Mouse (Mus musculus) embryonic facial prominence, embryonic 10.5 days (tissue): ENCODE measurements around the gene Tmtc2. TPM values are rescaled to one million over a fixed set of nuclear protein-coding genes. Genes with fewer than 3 reads are reported as not detected.

ENCODE experiments used
- DNase-seq: peaks from one replicate; pipeline ENCODE4 v3.0.0-alpha.2; 2017; ENCODE audit warnings: low spot score
- H3K27ac ChIP-seq: fragments of 300-500 bp; sonication (generic); replicated peaks from 2 replicates; pipeline ENCODE4 v1.5.1; 2016; ENCODE audit warnings: mild to moderate bottlenecking
- H3K27me3 ChIP-seq: fragments of 300-500 bp; sonication (generic); replicated peaks from 2 replicates; pipeline ENCODE4 v1.6.1; 2016; ENCODE audit warnings: low read depth, mild to moderate bottlenecking; ENCODE audit not compliant: poor library complexity, severe bottlenecking
- H3K36me3 ChIP-seq: fragments of 300-500 bp; sonication (generic); replicated peaks from 2 replicates; pipeline ENCODE4 v1.6.1; 2016; ENCODE audit warnings: mild to moderate bottlenecking, moderate library complexity
- H3K4me1 ChIP-seq: fragments of 300-500 bp; sonication (generic); 2 replicates; pipeline ENCODE4 v1.6.1; 2016
- H3K4me3 ChIP-seq: fragments of 300-500 bp; sonication (generic); 2 replicates; pipeline ENCODE4 v1.5.1; 2016; ENCODE audit warnings: mild to moderate bottlenecking, moderate library complexity
- H3K9me3 ChIP-seq: fragments of 300-500 bp; sonication (generic); 2 replicates; pipeline ENCODE4 v1.6.1; 2016; ENCODE audit warnings: mild to moderate bottlenecking
- WGBS: fragments of 180-500 bp; shearing (Covaris S2); methylation state at CpG from one replicate; pipeline ENCODE4 v1.1.7; 2016; 5-methylcytosine and 5-hydroxymethylcytosine counted together
- polyA plus RNA-seq: library from polyadenylated mRNA; unstranded; fragments of >200 nt; fragmentation: Nextera tagmentation; extraction: Ambion mirVana; gene quantifications from 2 replicates; pipeline ENCODE4 v1.2.1, GENCODE M21; 2016

Tmtc2 gene
- polyA plus RNA-seq, 1 experiment from 2014 or later = 8.5 TPM

GRCm38 (mm10) chr10:105201491-105201890, 372.8 kb downstream of the Tmtc2 start:
- WGBS = 91% methylated on average over 10 of the region's 10 CpGs
- no peak overlapping the region for H3K27ac ChIP-seq

GRCm38 (mm10) chr10:105200678-105201077, 373.6 kb downstream of the Tmtc2 start:
- Histone ChIP-seq H3K27me3 (no peaks in the 10 kb centered on the region), H3K27ac (no peak overlapping the region), H3K4me1 (no peaks in the 10 kb centered on the region; the same call in 1 of the 2 replicates), H3K36me3 (no peaks in the 10 kb centered on the region), H3K4me3 (no peak overlapping the region), H3K9me3 (no peaks in the 10 kb centered on the region)
- no peak for DNase-seq
- 93% methylated on average over 2 of the region's 2 CpGs for whole genome bisulfite sequencing

More at GRCm38 (mm10) chr10:105201491-105201890, 372.8 kb downstream of the Tmtc2 start:
- H3K27me3 ChIP-seq = no peaks in the 10 kb centered on the region
- H3K4me3 ChIP-seq = no peak overlapping the region
- no peaks in the 10 kb centered on the region; the same call in 1 of the 2 replicates for H3K4me1 ChIP-seq
- no peak for DNase-seq
- no peaks in the 10 kb centered on the region for H3K36me3 ChIP-seq
- H3K9me3 ChIP-seq = no peaks in the 10 kb centered on the region

GRCm38 (mm10) chr10:105200092-105200491, 374.2 kb downstream of the Tmtc2 start:
- H3K9me3 ChIP-seq = no peaks in the 10 kb centered on the region
- no peak overlapping the region for H3K27ac ChIP-seq
- H3K4me3 ChIP-seq = no peak overlapping the region
- no peak for DNase-seq
- H3K36me3 ChIP-seq = no peaks in the 10 kb centered on the region
- 53% methylated on average over 4 of the region's 4 CpGs for WGBS
- no peaks in the 10 kb centered on the region; the same call in 1 of the 2 replicates for H3K4me1 ChIP-seq
- H3K27me3 ChIP-seq = no peaks in the 10 kb centered on the region

GRCm38 (mm10) chr10:105199515-105199914, 374.7 kb downstream of the Tmtc2 start:
- no peaks in the 10 kb centered on the region for H3K27me3 ChIP-seq
- 75% methylated on average over 5 of the region's 5 CpGs for WGBS
- H3K4me1 ChIP-seq = no peaks in the 10 kb centered on the region; the same call in 1 of the 2 replicates
- H3K9me3 ChIP-seq = no peaks in the 10 kb centered on the region
- H3K4me3 ChIP-seq = no peak overlapping the region
- H3K36me3 ChIP-seq = no peaks in the 10 kb centered on the region
- no peak overlapping the region for H3K27ac ChIP-seq
- DNase-seq = no peak

- no peak for DNase-seq
- WGBS = 92% methylated on average over 2 of the region's 2 CpGs
- no peaks in the 10 kb centered on the region for H3K27me3 ChIP-seq
- H3K4me1 ChIP-seq = no peaks in the 10 kb centered on the region; the same call in 1 of the 2 replicates
- H3K4me3 ChIP-seq = no peak overlapping the region
- no peak overlapping the region for H3K27ac ChIP-seq
- no peaks in the 10 kb centered on the region for H3K9me3 ChIP-seq
- H3K36me3 ChIP-seq = no peaks in the 10 kb centered on the region
Measured at GRCm38 (mm10) chr10:105195377-105195776, 378.9 kb downstream of the Tmtc2 start.

- WGBS = 78% methylated on average over 4 of the region's 4 CpGs
- Histone ChIP-seq H3K36me3 (0 out of 2 replicates have a peak, but pooled peaks cover 4% of the 10 kb centered on the region), H3K27me3 (no peaks in the 10 kb centered on the region), H3K4me1 (peaks cover 3% of the 10 kb centered on the region; the same call in 1 of the 2 replicates), H3K4me3 (no peak overlapping the region), H3K27ac (no peak overlapping the region), H3K9me3 (no peaks in the 10 kb centered on the region)
- no peak for DNase-seq
Measured at GRCm38 (mm10) chr10:105193756-105194460, 380.3 kb downstream of the Tmtc2 start.

- Histone ChIP-seq H3K9me3 (no peaks in the 10 kb centered on the region), H3K4me3 (no peak overlapping the region), H3K4me1 (peaks cover 3% of the 10 kb centered on the region; the same call in 1 of the 2 replicates), H3K27me3 (no peaks in the 10 kb centered on the region), H3K27ac (no peak overlapping the region), H3K36me3 (0 out of 2 replicates have a peak, but pooled peaks cover 4% of the 10 kb centered on the region)
- no peak for DNase-seq
- 94% methylated on average over 2 of the region's 2 CpGs for WGBS
Measured at GRCm38 (mm10) chr10:105192071-105192470, 382.2 kb downstream of the Tmtc2 start.

GRCm38 (mm10) chr10:105189746-105190145, 384.5 kb downstream of the Tmtc2 start:
- 63% methylated on average over 4 of the region's 4 CpGs for WGBS
- Histone ChIP-seq H3K27ac (no peak overlapping the region), H3K36me3 (0 out of 2 replicates have a peak, but pooled peaks cover 4% of the 10 kb centered on the region), H3K4me3 (no peak overlapping the region), H3K9me3 (no peaks in the 10 kb centered on the region), H3K27me3 (no peaks in the 10 kb centered on the region), H3K4me1 (peaks cover 3% of the 10 kb centered on the region; the same call in 1 of the 2 replicates)
- no peak for DNase-seq

GRCm38 (mm10) chr10:105186636-105187035, 387.6 kb downstream of the Tmtc2 start:
- H3K36me3 ChIP-seq = 0 out of 2 replicates have a peak, but pooled peaks cover 4% of the 10 kb centered on the region
- DNase-seq = no peak
- no peaks in the 10 kb centered on the region for H3K27me3 ChIP-seq
- H3K4me3 ChIP-seq = no peak overlapping the region
- no peak overlapping the region for H3K27ac ChIP-seq
- peaks cover 3% of the 10 kb centered on the region; the same call in 1 of the 2 replicates for H3K4me1 ChIP-seq
- WGBS = 90% methylated on average over 5 of the region's 5 CpGs
- peaks cover 2% of the 10 kb centered on the region; the same call in 1 of the 2 replicates for H3K9me3 ChIP-seq

GRCm38 (mm10) chr10:105168443-105169102, 405.7 kb downstream of the Tmtc2 start:
- DNase-seq = no peak
- H3K4me3 ChIP-seq = no peak overlapping the region
- no peaks in the 10 kb centered on the region for H3K36me3 ChIP-seq
- 84% methylated on average over 5 of the region's 5 CpGs for WGBS
- H3K27ac ChIP-seq = no peak overlapping the region
- peaks cover 11% of the 10 kb centered on the region; the same call in 1 of the 2 replicates for H3K4me1 ChIP-seq
- H3K9me3 ChIP-seq = no peaks in the 10 kb centered on the region
- no peaks in the 10 kb centered on the region for H3K27me3 ChIP-seq

- no peak overlapping the region for H3K4me3 ChIP-seq
- H3K27me3 ChIP-seq = no peaks in the 10 kb centered on the region
- no peak for DNase-seq
- H3K27ac ChIP-seq = no peak overlapping the region
- H3K9me3 ChIP-seq = no peaks in the 10 kb centered on the region
- WGBS = 93% methylated on average over 5 of the region's 5 CpGs
- no peaks in the 10 kb centered on the region for H3K36me3 ChIP-seq
- H3K4me1 ChIP-seq = peaks cover 11% of the 10 kb centered on the region; the same call in 1 of the 2 replicates
Measured at GRCm38 (mm10) chr10:105165291-105165690, 409.0 kb downstream of the Tmtc2 start.

GRCm38 (mm10) chr10:105153789-105154188, 420.5 kb downstream of the Tmtc2 start:
- Histone ChIP-seq H3K4me1 (no peaks in the 10 kb centered on the region), H3K4me3 (no peak overlapping the region), H3K27ac (no peak overlapping the region), H3K27me3 (no peaks in the 10 kb centered on the region), H3K36me3 (no peaks in the 10 kb centered on the region), H3K9me3 (no peaks in the 10 kb centered on the region)
- DNase-seq = no peak
